Mouse (Mus musculus): ENCODE data around the gene En1. TPM values are rescaled to one million over a fixed set of nuclear protein-coding genes. Genes with fewer than 3 reads are reported as not detected.

The En1 gene
- polyA plus RNA-seq, 2 experiments = 0.01 TPM; not detected in 1

DNA sequence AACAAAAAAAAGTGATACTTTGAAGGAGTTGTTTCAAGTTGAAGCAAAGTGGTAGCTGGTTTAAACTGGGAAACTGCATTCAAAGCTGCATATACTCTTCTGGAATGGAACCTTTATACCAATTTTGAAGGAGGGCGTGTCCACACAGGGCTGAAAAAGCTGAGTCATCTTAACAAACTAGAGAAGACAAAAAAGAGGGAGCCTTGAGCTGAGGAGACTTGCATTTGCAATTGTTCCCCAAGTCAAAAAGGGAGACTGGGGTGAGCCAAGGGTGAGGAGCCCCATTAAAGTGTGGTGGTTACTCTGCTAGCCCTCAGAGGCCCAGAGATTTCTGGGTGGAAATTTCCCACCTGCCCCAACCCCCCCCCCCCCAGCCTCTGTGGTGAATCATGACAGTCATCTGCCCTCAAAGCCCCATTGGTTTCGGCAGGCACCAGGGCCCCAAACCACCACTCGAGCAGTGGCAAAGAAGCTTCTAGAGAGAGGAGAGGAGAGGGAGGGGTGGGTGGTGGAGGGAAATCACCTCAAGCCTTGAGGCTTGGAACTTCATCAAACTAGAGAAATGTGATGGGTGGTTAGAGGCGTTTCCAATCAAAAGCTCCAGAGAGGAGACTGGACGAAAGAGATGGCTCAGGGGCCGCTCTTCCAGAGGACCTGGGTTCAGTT, 13.7 kb upstream of the En1 start:
- Histone ChIP-seq H3K9me3 (ENCODE audit: control insufficient read depth, low read length) (no peaks in the 10 kb centered on the region), H3K4me2 (ENCODE audit: low read depth) (no peak overlapping the region), H3K4me3 (ENCODE audit: insufficient read depth in 1 of 2, low read depth in 2 of 2, low read length in 2 of 2) (no peak overlapping the region), H3K9ac (replicated peaks) (no peak overlapping the region), H3K4me1 (replicated peaks; ENCODE audit: control insufficient read depth in 2 of 2, insufficient read depth in 2 of 2, low read length in 1 of 2) (no peaks in the 10 kb centered on the region), H3K36me3 (replicated peaks; ENCODE audit: control insufficient read depth, insufficient read depth, low read depth) (no peaks in the 10 kb centered on the region), H3K27ac (no peak overlapping the region), H3K27me3 (ENCODE audit: control insufficient read depth, insufficient read depth, low read length) (peaks cover 21% of the 10 kb centered on the region)
- DNase-seq (ENCODE audit: low read depth in 3 of 3, low spot score in 3 of 3) (no peak), ATAC-seq (ENCODE audit: insufficient read depth) (no peak)
- 42% methylated on average over 6 of the region's 6 CpGs for WGBS (ENCODE audit: insufficient replicate concordance)
- no peak for TF ChIP-seq EP300 (IDR thresholded peaks at IDR 0.05; ENCODE audit: low read depth)
- no peak for TF ChIP-seq CTCF (IDR thresholded peaks at IDR 0.05; ENCODE audit: low read depth)

DNA sequence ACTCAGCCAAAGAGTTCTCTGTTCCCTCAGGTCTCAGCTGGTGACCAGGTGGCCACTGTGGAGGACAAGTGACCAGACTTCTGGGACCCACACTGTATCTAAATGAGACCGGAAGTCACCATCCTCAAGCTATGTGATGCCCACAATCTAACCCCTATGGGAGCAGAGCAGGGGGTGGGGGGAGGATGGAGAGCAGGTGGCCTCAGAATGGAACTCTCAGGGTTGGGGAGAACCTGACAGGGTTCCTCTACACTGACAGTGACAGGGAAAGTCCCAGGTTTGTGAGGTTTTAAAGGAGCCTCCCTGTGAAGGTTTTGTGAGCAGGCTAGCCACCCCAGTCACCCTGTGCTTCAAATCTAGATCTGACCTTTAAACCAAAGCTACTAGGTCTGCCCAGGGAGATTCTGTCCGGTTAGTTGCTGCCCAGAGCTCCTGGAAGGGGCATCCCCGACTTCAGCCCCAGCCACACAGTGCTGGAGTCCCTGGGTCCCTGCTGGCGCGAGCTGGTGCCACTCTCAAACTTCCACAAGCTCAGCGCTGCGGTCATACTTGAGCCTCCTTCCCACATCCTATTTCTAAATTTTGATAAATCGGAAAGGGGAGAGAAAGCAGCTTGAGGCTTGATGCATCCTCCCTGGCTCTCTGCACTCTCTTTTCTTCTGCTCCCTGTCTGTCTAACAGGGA, 8.8 kb upstream of the En1 start:
- H3K27me3 ChIP-seq (ENCODE audit: control insufficient read depth, insufficient read depth, low read length) = peaks cover 61% of the 10 kb centered on the region

DNA sequence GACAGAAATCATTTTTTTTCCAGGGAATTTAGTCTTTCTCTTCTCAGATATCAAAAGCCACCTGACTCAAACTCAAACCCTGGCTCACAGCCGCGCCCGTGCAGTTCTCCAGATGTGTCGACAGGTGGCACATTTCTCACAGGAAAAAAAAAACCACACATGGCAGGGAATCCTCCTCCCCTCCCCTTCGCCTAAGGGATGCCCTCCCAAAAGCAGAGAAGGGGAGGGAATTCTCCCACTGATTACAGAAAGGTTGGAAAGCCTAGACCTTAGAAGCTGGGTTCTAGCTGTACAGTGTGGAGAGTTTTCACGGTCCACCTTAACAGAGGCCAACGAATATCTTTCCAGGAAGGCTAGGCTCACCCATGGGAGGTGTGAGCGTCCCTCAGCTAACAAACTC, 7.6 kb upstream of the En1 start:
- no peak for DNase-seq (ENCODE audit: low read depth in 3 of 3, low spot score in 3 of 3)
- no peaks in the 10 kb centered on the region for H3K9me3 ChIP-seq (ENCODE audit: control insufficient read depth, low read length)
- 3% methylated on average over 8 of the region's 8 CpGs for WGBS (ENCODE audit: insufficient replicate concordance)
- TF ChIP-seq CTCF (IDR thresholded peaks at IDR 0.05; ENCODE audit: low read depth) (peak; percentile 49), EP300 (IDR thresholded peaks at IDR 0.05; ENCODE audit: low read depth) (no peak)
- no peak overlapping the region for H3K4me3 ChIP-seq (ENCODE audit: insufficient read depth in 1 of 2, low read depth in 2 of 2, low read length in 2 of 2)
- no peaks in the 10 kb centered on the region for H3K4me1 ChIP-seq (replicated peaks; ENCODE audit: control insufficient read depth in 2 of 2, insufficient read depth in 2 of 2, low read length in 1 of 2)
- H3K27ac ChIP-seq = no peak overlapping the region
- H3K4me2 ChIP-seq (ENCODE audit: low read depth) = no peak overlapping the region
- H3K36me3 ChIP-seq (replicated peaks; ENCODE audit: control insufficient read depth, insufficient read depth, low read depth) = no peaks in the 10 kb centered on the region
- peaks cover 73% of the 10 kb centered on the region for H3K27me3 ChIP-seq (ENCODE audit: control insufficient read depth, insufficient read depth, low read length)
- H3K9ac ChIP-seq (replicated peaks) = no peak overlapping the region
- no peak for ATAC-seq (ENCODE audit: insufficient read depth)

More for the DNA sequence above, 8.8 kb upstream of the En1 start:
- no peak for TF ChIP-seq EP300 (IDR thresholded peaks at IDR 0.05; ENCODE audit: low read depth)
- TF ChIP-seq CTCF (IDR thresholded peaks at IDR 0.05; ENCODE audit: low read depth) = no peak
- Histone ChIP-seq H3K36me3 (replicated peaks; ENCODE audit: control insufficient read depth, insufficient read depth, low read depth) (no peaks in the 10 kb centered on the region), H3K4me3 (ENCODE audit: insufficient read depth in 1 of 2, low read depth in 2 of 2, low read length in 2 of 2) (no peak overlapping the region), H3K4me2 (ENCODE audit: low read depth) (no peak overlapping the region), H3K9me3 (ENCODE audit: control insufficient read depth, low read length) (no peaks in the 10 kb centered on the region), H3K27ac (no peak overlapping the region), H3K4me1 (replicated peaks; ENCODE audit: control insufficient read depth in 2 of 2, insufficient read depth in 2 of 2, low read length in 1 of 2) (no peaks in the 10 kb centered on the region), H3K9ac (replicated peaks) (no peak overlapping the region)
- no peak for ATAC-seq (ENCODE audit: insufficient read depth)
- WGBS (ENCODE audit: insufficient replicate concordance) = 17% methylated on average over 8 of the region's 8 CpGs
- no peak for DNase-seq (ENCODE audit: low read depth in 3 of 3, low spot score in 3 of 3)

DNA sequence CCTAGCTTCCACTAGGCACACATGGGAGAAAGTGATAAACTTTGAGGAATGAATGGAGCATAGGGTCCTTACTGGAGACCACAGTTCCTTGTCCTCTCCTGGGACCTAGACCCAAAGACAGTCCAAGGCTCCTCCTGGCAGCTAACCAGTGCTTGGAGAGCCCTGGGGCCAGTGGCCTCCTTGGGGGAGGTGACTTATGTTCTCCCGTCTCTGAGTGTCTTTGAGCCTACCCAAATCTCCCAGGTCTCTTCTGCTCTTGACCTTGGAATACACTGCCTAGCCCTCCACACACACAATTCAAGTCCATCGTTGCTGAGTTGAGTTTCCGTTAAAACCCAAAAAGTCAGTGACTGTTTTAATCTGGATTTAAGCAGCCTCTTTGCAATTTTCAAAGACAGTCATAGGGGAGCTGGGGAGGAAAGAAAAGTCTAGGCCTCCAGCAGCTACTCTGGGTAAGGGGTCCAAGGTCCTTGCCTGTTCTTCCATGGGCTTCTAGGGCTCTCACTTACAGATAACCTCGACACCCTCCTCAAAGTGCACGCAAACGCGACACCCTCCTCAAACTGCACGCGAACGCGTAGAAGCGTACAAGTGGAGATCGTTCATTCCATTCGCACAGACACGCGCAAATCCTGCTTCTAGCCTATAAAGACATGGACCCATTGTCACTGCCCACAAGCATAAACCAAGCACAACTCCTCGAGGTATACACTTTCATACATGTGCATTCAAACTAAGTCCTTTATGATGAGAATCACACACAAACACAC, 6.6 kb upstream of the En1 start:
- Histone ChIP-seq H3K4me2 (ENCODE audit: low read depth) (no peak overlapping the region), H3K4me1 (replicated peaks; ENCODE audit: control insufficient read depth in 2 of 2, insufficient read depth in 2 of 2, low read length in 1 of 2) (no peaks in the 10 kb centered on the region), H3K27me3 (ENCODE audit: control insufficient read depth, insufficient read depth, low read length) (peaks cover 83% of the 10 kb centered on the region), H3K27ac (no peak overlapping the region), H3K9ac (replicated peaks) (no peak overlapping the region), H3K9me3 (ENCODE audit: control insufficient read depth, low read length) (no peaks in the 10 kb centered on the region), H3K4me3 (ENCODE audit: insufficient read depth in 1 of 2, low read depth in 2 of 2, low read length in 2 of 2) (no peak overlapping the region), H3K36me3 (replicated peaks; ENCODE audit: control insufficient read depth, insufficient read depth, low read depth) (no peaks in the 10 kb centered on the region)
- no peak for DNase-seq (ENCODE audit: low read depth in 3 of 3, low spot score in 3 of 3)
- 4% methylated on average over 17 of the region's 17 CpGs for WGBS (ENCODE audit: insufficient replicate concordance)
- TF ChIP-seq CTCF (IDR thresholded peaks at IDR 0.05; ENCODE audit: low read depth) = no peak
- TF ChIP-seq EP300 (IDR thresholded peaks at IDR 0.05; ENCODE audit: low read depth) = no peak
- no peak for ATAC-seq (ENCODE audit: insufficient read depth)

DNA sequence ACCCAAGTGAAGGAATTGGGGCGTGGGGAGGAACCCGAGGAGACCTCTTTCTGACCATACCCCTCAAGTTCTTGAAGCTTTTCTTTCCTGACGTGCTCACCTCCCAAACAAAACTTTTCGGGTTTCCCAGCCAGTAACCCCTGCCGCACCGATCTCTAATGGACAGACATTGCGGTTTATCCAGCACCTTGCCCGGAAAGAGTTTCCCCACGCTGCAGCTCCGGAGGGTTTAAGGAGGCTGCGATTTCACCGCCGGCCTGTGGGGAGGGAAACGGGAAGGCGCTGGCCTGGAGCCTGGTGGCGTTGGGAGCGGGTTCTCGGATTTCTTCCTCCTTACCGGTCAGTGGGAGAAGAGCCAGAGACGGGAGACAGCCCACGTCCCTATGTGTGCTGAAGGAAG, 5.9 kb upstream of the En1 start:
- no peak for TF ChIP-seq CTCF (IDR thresholded peaks at IDR 0.05; ENCODE audit: low read depth)
- no peak for TF ChIP-seq EP300 (IDR thresholded peaks at IDR 0.05; ENCODE audit: low read depth)
- Histone ChIP-seq H3K36me3 (replicated peaks; ENCODE audit: control insufficient read depth, insufficient read depth, low read depth) (no peaks in the 10 kb centered on the region), H3K4me1 (replicated peaks; ENCODE audit: control insufficient read depth in 2 of 2, insufficient read depth in 2 of 2, low read length in 1 of 2) (no peaks in the 10 kb centered on the region), H3K4me3 (ENCODE audit: insufficient read depth in 1 of 2, low read depth in 2 of 2, low read length in 2 of 2) (no peak overlapping the region), H3K27ac (no peak overlapping the region), H3K9me3 (ENCODE audit: control insufficient read depth, low read length) (no peaks in the 10 kb centered on the region), H3K9ac (replicated peaks) (no peak overlapping the region), H3K4me2 (ENCODE audit: low read depth) (no peak overlapping the region), H3K27me3 (ENCODE audit: control insufficient read depth, insufficient read depth, low read length) (peaks cover 84% of the 10 kb centered on the region)
- DNase-seq (ENCODE audit: low read depth in 3 of 3, low spot score in 3 of 3) = no peak
- no peak for ATAC-seq (ENCODE audit: insufficient read depth)
- WGBS (ENCODE audit: insufficient replicate concordance) = under 1% methylated on average over 21 of the region's 21 CpGs

Data from liver, embryonic 14.5 days (tissue).